In the genomic region with DNA sequence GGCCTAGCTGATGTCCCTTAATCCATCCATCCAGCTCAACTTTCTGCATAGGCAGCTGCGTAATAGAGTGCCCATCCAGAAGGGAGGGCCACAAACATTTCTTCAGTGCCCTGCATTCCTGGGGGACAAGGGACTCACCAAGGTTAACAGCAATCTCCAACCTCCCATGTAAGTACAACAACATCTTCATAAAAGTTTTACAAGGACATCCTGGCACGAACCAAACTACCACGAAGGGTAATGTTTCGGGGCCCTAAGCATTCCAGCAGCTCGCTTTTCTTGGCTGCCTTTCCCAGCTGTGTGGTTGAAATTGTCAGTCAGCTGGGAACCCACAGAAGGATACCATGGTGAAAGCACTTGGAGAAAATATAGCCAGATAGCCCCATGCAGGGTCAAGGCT, we compare ENCODE assay signal across 12 mouse cellular contexts.
DNase-seq lines count a peak whose midpoint lies in the region; ATAC-seq and TF ChIP-seq lines count a peak whose summit lies in the region.
"Had no signal": no experiment of that assay in that cellular context is flagged by ENCODE, and none has a peak within 500 bp of the region (broad histone marks: within the 10 kb centered on the region; RNA-seq: fewer than 3 reads in every experiment).

No protein-coding gene starts in this region.

- TF ChIP-seq CTCF in hindbrain, postnatal 0 days (IDR thresholded peaks at IDR 0.05; ENCODE audit: low read depth): no peak

- H3K27me3 ChIP-seq in heart, embryonic 13.5 days (replicated peaks): no peaks in the 10 kb centered on the region
- no peaks in the 10 kb centered on the region for H3K27me3 ChIP-seq in limb, embryonic 15.5 days
- H3K27me3 ChIP-seq in hindbrain, embryonic 11.5 days (ENCODE audit: control insufficient read depth, insufficient read depth, low read length): no peaks in the 10 kb centered on the region
- no peaks in the 10 kb centered on the region for H3K27me3 ChIP-seq in hindbrain, postnatal 0 days (ENCODE audit: insufficient read depth, low read length)
- H3K27me3 ChIP-seq: embryonic facial prominence, embryonic 15.5 days; midbrain, embryonic 13.5 days had no signal

- peaks cover 22% of the 10 kb centered on the region for H3K4me1 ChIP-seq in heart, embryonic 13.5 days
- H3K4me1 ChIP-seq in limb, embryonic 15.5 days: peaks cover 13% of the 10 kb centered on the region
- no peaks in the 10 kb centered on the region for H3K4me1 ChIP-seq in hindbrain, embryonic 11.5 days (replicated peaks; ENCODE audit: control insufficient read depth, insufficient read depth, low read length)
- H3K4me1 ChIP-seq in hindbrain, postnatal 0 days (ENCODE audit: insufficient read depth, low read length): peaks cover 5% of the 10 kb centered on the region; the same call in 1 of the 2 replicates

- H3K9ac ChIP-seq in heart, embryonic 13.5 days: no peak overlapping the region
- no peak overlapping the region for H3K9ac ChIP-seq in limb, embryonic 15.5 days
- no peak overlapping the region for H3K9ac ChIP-seq in hindbrain, embryonic 11.5 days (ENCODE audit: low read depth, low read length)
- H3K9ac ChIP-seq in hindbrain, postnatal 0 days (replicated peaks; ENCODE audit: low read length): no peak overlapping the region
- H3K9ac ChIP-seq: embryonic facial prominence, embryonic 15.5 days; midbrain, embryonic 13.5 days had no signal

- no peak overlapping the region for H3K4me3 ChIP-seq in heart, embryonic 13.5 days
- H3K4me3 ChIP-seq in limb, embryonic 15.5 days: no peak overlapping the region
- H3K4me3 ChIP-seq in hindbrain, embryonic 11.5 days (ENCODE audit: low read depth, low read length): no peak overlapping the region
- no peak overlapping the region for H3K4me3 ChIP-seq in hindbrain, postnatal 0 days (ENCODE audit: low read length)
- H3K4me3 ChIP-seq: embryonic facial prominence, embryonic 15.5 days; midbrain, embryonic 13.5 days had no signal

- no peak overlapping the region for H3K4me2 ChIP-seq in heart, embryonic 13.5 days
- no peak overlapping the region for H3K4me2 ChIP-seq in limb, embryonic 15.5 days
- no peak overlapping the region for H3K4me2 ChIP-seq in hindbrain, embryonic 11.5 days (replicated peaks; ENCODE audit: low read depth, low read length)
- no peak overlapping the region for H3K4me2 ChIP-seq in hindbrain, postnatal 0 days (ENCODE audit: low read depth, low read length)
- H3K4me2 ChIP-seq: embryonic facial prominence, embryonic 15.5 days; midbrain, embryonic 13.5 days had no signal

- no peak for DNase-seq in heart, adult 11 months
- DNase-seq in ovary, adult 18-20 months (ENCODE audit: low spot score): peak; percentile 42
- no peak for DNase-seq in ovary, postnatal 14 days (ENCODE audit: low spot score)
- peak; percentile 34 for DNase-seq in gastrocnemius, adult 18-20 months (ENCODE audit: low spot score)
- no peak for DNase-seq in hindbrain, embryonic 11.5 days (ENCODE audit: low spot score)
- no peak for DNase-seq in hindbrain, postnatal 0 days (ENCODE audit: low spot score)
- DNase-seq: cerebellum, adult 2 months; spleen, adult 18-20 months had no signal

- H3K9me3 ChIP-seq in heart, embryonic 13.5 days: no peaks in the 10 kb centered on the region
- no peaks in the 10 kb centered on the region for H3K9me3 ChIP-seq in limb, embryonic 15.5 days
- H3K9me3 ChIP-seq in hindbrain, embryonic 11.5 days (ENCODE audit: control insufficient read depth, low read length): no peaks in the 10 kb centered on the region
- H3K9me3 ChIP-seq in hindbrain, postnatal 0 days (ENCODE audit: low read length): no peaks in the 10 kb centered on the region
- H3K9me3 ChIP-seq: embryonic facial prominence, embryonic 15.5 days; midbrain, embryonic 13.5 days had no signal

- WGBS in heart, embryonic 13.5 days: 65% methylated on average over 5 of the region's 5 CpGs
- 28% methylated on average over 5 of the region's 5 CpGs for WGBS in limb, embryonic 15.5 days
- WGBS in hindbrain, embryonic 11.5 days: 89% methylated on average over 5 of the region's 5 CpGs
- WGBS in hindbrain, postnatal 0 days: 74% methylated on average over 5 of the region's 5 CpGs

- no peaks in the 10 kb centered on the region for H3K36me3 ChIP-seq in heart, embryonic 13.5 days
- no peaks in the 10 kb centered on the region for H3K36me3 ChIP-seq in limb, embryonic 15.5 days
- no peaks in the 10 kb centered on the region for H3K36me3 ChIP-seq in hindbrain, embryonic 11.5 days (ENCODE audit: control insufficient read depth, insufficient read depth, low read length)
- no peaks in the 10 kb centered on the region for H3K36me3 ChIP-seq in hindbrain, postnatal 0 days (ENCODE audit: insufficient read depth, low read length)
- H3K36me3 ChIP-seq: embryonic facial prominence, embryonic 15.5 days; midbrain, embryonic 13.5 days had no signal

- ATAC-seq in heart, embryonic 13.5 days (ENCODE audit: extremely low read depth, insufficient number of reproducible peaks, low FRiP score, low TSS enrichment): no peak
- no peak for ATAC-seq in limb, embryonic 15.5 days (ENCODE audit: insufficient number of reproducible peaks, low FRiP score, low TSS enrichment, low read depth)
- ATAC-seq in hindbrain, embryonic 11.5 days (ENCODE audit: low FRiP score): no peak
- no peak for ATAC-seq in hindbrain, postnatal 0 days
- ATAC-seq: midbrain, embryonic 13.5 days had no signal

- 0 out of 2 replicates have a peak overlapping the region, but pooled peaks have one; percentile 1 for H3K27ac ChIP-seq in heart, embryonic 13.5 days (replicated peaks)
- H3K27ac ChIP-seq in limb, embryonic 15.5 days: 0 out of 2 replicates have a peak overlapping the region, but pooled peaks have one; percentile 23
- H3K27ac ChIP-seq in hindbrain, embryonic 11.5 days (ENCODE audit: low read depth, low read length): no peak overlapping the region
- H3K27ac ChIP-seq in hindbrain, postnatal 0 days: no peak overlapping the region
- H3K27ac ChIP-seq: embryonic facial prominence, embryonic 15.5 days; midbrain, embryonic 13.5 days had no signal

Comparison
In these comparisons a context has a peak if more than half of its experiments do, and no peak if none do; other contexts are left out.
1. DNase-seq: peak in ovary, adult 18-20 months (single experiment) and gastrocnemius, adult 18-20 months (single experiment); none in heart, adult 11 months (single experiment), ovary, postnatal 14 days (single experiment), hindbrain, embryonic 11.5 days (single experiment) and hindbrain, postnatal 0 days (single experiment).
2. H3K27ac ChIP-seq: peak in heart, embryonic 13.5 days (single experiment) and limb, embryonic 15.5 days (single experiment); none in hindbrain, embryonic 11.5 days (single experiment) and hindbrain, postnatal 0 days (single experiment).